ENCODE assay signal across 11 mouse cellular contexts in the genomic region with DNA sequence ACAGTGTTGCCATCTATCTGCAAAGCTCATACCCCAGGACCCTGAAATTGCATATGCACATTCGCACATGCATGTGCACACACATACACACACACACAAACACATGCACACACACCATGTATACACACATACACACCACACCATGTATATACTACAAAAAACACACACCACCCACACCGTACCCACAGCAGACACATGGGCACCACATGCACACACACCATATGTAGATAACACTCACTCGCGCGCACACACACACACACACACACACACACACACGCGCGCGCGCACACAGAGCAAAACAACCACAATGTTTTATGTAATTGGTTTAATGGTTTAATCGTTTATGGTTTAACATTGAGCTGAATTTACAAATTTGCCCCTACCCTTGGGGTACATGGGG.
DNase-seq lines count a peak whose midpoint lies in the region; ATAC-seq and TF ChIP-seq lines count a peak whose summit lies in the region.
"Had no signal": no experiment of that assay in that cellular context is flagged by ENCODE, and none has a peak within 500 bp of the region (broad histone marks: within the 10 kb centered on the region; RNA-seq: fewer than 3 reads in every experiment).

No protein-coding gene starts in this region.

- DNase-seq in embryonic facial prominence, embryonic 11.5 days (ENCODE audit: low spot score): no peak
- DNase-seq in embryonic facial prominence, embryonic 10.5 days (ENCODE audit: low spot score): no peak
- peak; percentile 15 for DNase-seq in intestine, embryonic 14.5 days (ENCODE audit: low spot score)
- no peak for DNase-seq in midbrain, postnatal 0 days (ENCODE audit: low spot score)
- no peak for DNase-seq in adrenal gland, adult (ENCODE audit: inconsistent age in 2 of 2, low spot score in 1 of 2)
- DNase-seq: spleen, adult 18-20 months had no signal

- H3K9me3 ChIP-seq in embryonic facial prominence, embryonic 11.5 days (replicated peaks; ENCODE audit: control insufficient read depth, low read length): no peaks in the 10 kb centered on the region
- no peaks in the 10 kb centered on the region for H3K9me3 ChIP-seq in embryonic facial prominence, embryonic 10.5 days
- no peaks in the 10 kb centered on the region for H3K9me3 ChIP-seq in intestine, embryonic 14.5 days (ENCODE audit: control insufficient read depth, low read length)
- H3K9me3 ChIP-seq in intestine, postnatal 0 days (ENCODE audit: control insufficient read depth): no peaks in the 10 kb centered on the region
- no peaks in the 10 kb centered on the region for H3K9me3 ChIP-seq in forebrain, embryonic 12.5 days
- H3K9me3 ChIP-seq in midbrain, postnatal 0 days (ENCODE audit: low read length): no peaks in the 10 kb centered on the region

- 92% methylated on average over 11 of the region's 11 CpGs for WGBS in embryonic facial prominence, embryonic 11.5 days
- 94% methylated on average over 11 of the region's 11 CpGs for WGBS in embryonic facial prominence, embryonic 10.5 days
- WGBS in intestine, embryonic 14.5 days: 92% methylated on average over 11 of the region's 11 CpGs
- WGBS in intestine, postnatal 0 days: 94% methylated on average over 11 of the region's 11 CpGs
- WGBS in forebrain, embryonic 12.5 days: 96% methylated on average over 11 of the region's 11 CpGs
- WGBS in midbrain, postnatal 0 days: 96% methylated on average over 11 of the region's 11 CpGs

- no peaks in the 10 kb centered on the region for H3K4me1 ChIP-seq in embryonic facial prominence, embryonic 11.5 days (ENCODE audit: control insufficient read depth, insufficient read depth, low read length)
- H3K4me1 ChIP-seq in embryonic facial prominence, embryonic 10.5 days: peaks cover 26% of the 10 kb centered on the region
- peaks cover 19% of the 10 kb centered on the region for H3K4me1 ChIP-seq in intestine, embryonic 14.5 days (replicated peaks; ENCODE audit: control insufficient read depth, insufficient read depth, low read length)
- 0 out of 2 replicates have a peak, but pooled peaks cover 3% of the 10 kb centered on the region for H3K4me1 ChIP-seq in intestine, postnatal 0 days (replicated peaks; ENCODE audit: control insufficient read depth, insufficient read depth, low read length)
- peaks cover 30% of the 10 kb centered on the region for H3K4me1 ChIP-seq in forebrain, embryonic 12.5 days
- peaks cover 15% of the 10 kb centered on the region for H3K4me1 ChIP-seq in midbrain, postnatal 0 days (ENCODE audit: insufficient read depth, low read length)

- H3K27me3 ChIP-seq in embryonic facial prominence, embryonic 11.5 days (ENCODE audit: control insufficient read depth, insufficient read depth, low read length): no peaks in the 10 kb centered on the region
- no peaks in the 10 kb centered on the region for H3K27me3 ChIP-seq in embryonic facial prominence, embryonic 10.5 days (replicated peaks; ENCODE audit: low read depth, poor library complexity, severe bottlenecking)
- no peaks in the 10 kb centered on the region for H3K27me3 ChIP-seq in intestine, embryonic 14.5 days (replicated peaks; ENCODE audit: control insufficient read depth, insufficient read depth, low read length)
- H3K27me3 ChIP-seq in intestine, postnatal 0 days (replicated peaks; ENCODE audit: control insufficient read depth, insufficient read depth, low read length): no peaks in the 10 kb centered on the region
- no peaks in the 10 kb centered on the region for H3K27me3 ChIP-seq in forebrain, embryonic 12.5 days
- no peaks in the 10 kb centered on the region for H3K27me3 ChIP-seq in midbrain, postnatal 0 days (ENCODE audit: insufficient read depth, low read length)

- no peak overlapping the region for H3K27ac ChIP-seq in embryonic facial prominence, embryonic 11.5 days (replicated peaks; ENCODE audit: low read depth, low read length)
- H3K27ac ChIP-seq in embryonic facial prominence, embryonic 10.5 days (replicated peaks): no peak overlapping the region
- no peak overlapping the region for H3K27ac ChIP-seq in intestine, embryonic 14.5 days (ENCODE audit: low read depth)
- H3K27ac ChIP-seq in intestine, postnatal 0 days (ENCODE audit: low read depth, low read length): no peak overlapping the region
- no peak overlapping the region for H3K27ac ChIP-seq in forebrain, embryonic 12.5 days
- H3K27ac ChIP-seq in midbrain, postnatal 0 days (ENCODE audit: low read depth, low read length): peak overlapping the region; percentile 47; the same call in 1 of the 2 replicates

- H3K4me3 ChIP-seq in embryonic facial prominence, embryonic 11.5 days (ENCODE audit: low read depth, low read length): no peak overlapping the region
- no peak overlapping the region for H3K4me3 ChIP-seq in embryonic facial prominence, embryonic 10.5 days
- H3K4me3 ChIP-seq in intestine, embryonic 14.5 days (ENCODE audit: low read depth, low read length): no peak overlapping the region
- no peak overlapping the region for H3K4me3 ChIP-seq in intestine, postnatal 0 days (ENCODE audit: low read depth, low read length)
- no peak overlapping the region for H3K4me3 ChIP-seq in forebrain, embryonic 12.5 days (replicated peaks)
- H3K4me3 ChIP-seq in midbrain, postnatal 0 days (ENCODE audit: low read depth, low read length): no peak overlapping the region
- H3K4me3 ChIP-seq: layer of hippocampus, adult 2 months had no signal

- no peak for TF ChIP-seq CTCF in intestine, postnatal 0 days (IDR thresholded peaks at IDR 0.05; ENCODE audit: low read depth)
- peak; percentile 16; the same call in 1 of the 2 replicates for TF ChIP-seq CTCF in midbrain, postnatal 0 days (IDR thresholded peaks at IDR 0.05)

- H3K36me3 ChIP-seq in embryonic facial prominence, embryonic 11.5 days (replicated peaks; ENCODE audit: control insufficient read depth, insufficient read depth, low read depth, low read length): no peaks in the 10 kb centered on the region
- H3K36me3 ChIP-seq in embryonic facial prominence, embryonic 10.5 days (replicated peaks): no peaks in the 10 kb centered on the region
- no peaks in the 10 kb centered on the region for H3K36me3 ChIP-seq in intestine, embryonic 14.5 days (ENCODE audit: control insufficient read depth, insufficient read depth, low read length)
- no peaks in the 10 kb centered on the region for H3K36me3 ChIP-seq in intestine, postnatal 0 days (ENCODE audit: control insufficient read depth, insufficient read depth)
- no peaks in the 10 kb centered on the region for H3K36me3 ChIP-seq in forebrain, embryonic 12.5 days (replicated peaks)
- H3K36me3 ChIP-seq in midbrain, postnatal 0 days (ENCODE audit: insufficient read depth, low read length): no peaks in the 10 kb centered on the region

- H3K4me2 ChIP-seq in embryonic facial prominence, embryonic 11.5 days (ENCODE audit: low read depth, low read length): no peak overlapping the region
- H3K4me2 ChIP-seq in intestine, embryonic 14.5 days (ENCODE audit: low read length): no peak overlapping the region
- no peak overlapping the region for H3K4me2 ChIP-seq in intestine, postnatal 0 days (replicated peaks; ENCODE audit: low read depth)
- no peak overlapping the region for H3K4me2 ChIP-seq in forebrain, embryonic 12.5 days
- H3K4me2 ChIP-seq in midbrain, postnatal 0 days (ENCODE audit: low read depth, low read length, poor library complexity, severe bottlenecking): no peak overlapping the region

- no peak overlapping the region for H3K9ac ChIP-seq in embryonic facial prominence, embryonic 11.5 days (replicated peaks; ENCODE audit: low read length)
- H3K9ac ChIP-seq in intestine, embryonic 14.5 days (ENCODE audit: low read length): no peak overlapping the region
- H3K9ac ChIP-seq in intestine, postnatal 0 days (ENCODE audit: low read depth, low read length): no peak overlapping the region
- H3K9ac ChIP-seq in forebrain, embryonic 12.5 days: no peak overlapping the region
- no peak overlapping the region for H3K9ac ChIP-seq in midbrain, postnatal 0 days (replicated peaks; ENCODE audit: low read length, poor library complexity, severe bottlenecking)

- ATAC-seq in embryonic facial prominence, embryonic 11.5 days (replicated peaks; ENCODE audit: insufficient number of reproducible peaks, low FRiP score, low TSS enrichment, low read depth): peak; percentile 38; the same call in 1 of the 2 replicates
- ATAC-seq in intestine, embryonic 14.5 days (replicated peaks; ENCODE audit: low FRiP score, low TSS enrichment, low read depth): no peak
- no peak for ATAC-seq in intestine, postnatal 0 days
- ATAC-seq in forebrain, embryonic 12.5 days (ENCODE audit: low FRiP score): peak; percentile 37; the same call in 1 of the 2 replicates
- no peak for ATAC-seq in midbrain, postnatal 0 days (ENCODE audit: low FRiP score)
- no peak for ATAC-seq in monocyte, adult 5-6 weeks (replicated peaks; ENCODE audit: insufficient number of reproducible peaks, low FRiP score, low TSS enrichment, poor library complexity, severe bottlenecking)
- ATAC-seq: inflammation-experienced regulatory T-cells, adult 6 months had no signal

Comparison
In these comparisons a context has a peak if more than half of its experiments do, and no peak if none do; other contexts are left out.
1. ATAC-seq: peak in embryonic facial prominence, embryonic 11.5 days (single experiment) and forebrain, embryonic 12.5 days (single experiment); none in intestine, embryonic 14.5 days (single experiment), intestine, postnatal 0 days (single experiment), midbrain, postnatal 0 days (single experiment) and monocyte, adult 5-6 weeks (single experiment).